Mouse (Mus musculus) embryo, embryonic 9.5 days (tissue): Measurements from ENCODE around the gene Pds5a.

Source experiments
- DNase-seq: peaks from one replicate; pipeline ENCODE4 v3.0.0-alpha.2; 2017; ENCODE audit errors: extremely low spot score

Gene Pds5a

DNA sequence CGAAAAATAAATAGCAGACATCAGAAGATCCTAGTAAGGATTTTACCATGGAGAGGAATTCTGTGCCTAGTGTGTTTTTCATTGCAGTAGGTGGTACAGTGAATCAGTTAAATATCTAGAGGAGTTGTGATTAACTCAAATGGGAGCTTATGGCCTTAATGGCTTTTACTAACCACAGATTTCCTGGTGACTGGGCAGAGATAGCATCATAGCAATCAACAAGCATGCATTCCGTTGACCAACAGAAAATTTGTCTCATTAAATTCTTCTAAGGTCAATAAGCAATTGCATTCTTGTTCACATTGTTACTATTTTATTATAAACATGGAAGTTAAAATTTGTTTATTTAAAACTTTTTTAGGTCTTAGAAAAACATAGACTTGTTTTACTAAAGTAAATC, 132.6 kb downstream of the Pds5a start:
- no peak for DNase-seq

DNA sequence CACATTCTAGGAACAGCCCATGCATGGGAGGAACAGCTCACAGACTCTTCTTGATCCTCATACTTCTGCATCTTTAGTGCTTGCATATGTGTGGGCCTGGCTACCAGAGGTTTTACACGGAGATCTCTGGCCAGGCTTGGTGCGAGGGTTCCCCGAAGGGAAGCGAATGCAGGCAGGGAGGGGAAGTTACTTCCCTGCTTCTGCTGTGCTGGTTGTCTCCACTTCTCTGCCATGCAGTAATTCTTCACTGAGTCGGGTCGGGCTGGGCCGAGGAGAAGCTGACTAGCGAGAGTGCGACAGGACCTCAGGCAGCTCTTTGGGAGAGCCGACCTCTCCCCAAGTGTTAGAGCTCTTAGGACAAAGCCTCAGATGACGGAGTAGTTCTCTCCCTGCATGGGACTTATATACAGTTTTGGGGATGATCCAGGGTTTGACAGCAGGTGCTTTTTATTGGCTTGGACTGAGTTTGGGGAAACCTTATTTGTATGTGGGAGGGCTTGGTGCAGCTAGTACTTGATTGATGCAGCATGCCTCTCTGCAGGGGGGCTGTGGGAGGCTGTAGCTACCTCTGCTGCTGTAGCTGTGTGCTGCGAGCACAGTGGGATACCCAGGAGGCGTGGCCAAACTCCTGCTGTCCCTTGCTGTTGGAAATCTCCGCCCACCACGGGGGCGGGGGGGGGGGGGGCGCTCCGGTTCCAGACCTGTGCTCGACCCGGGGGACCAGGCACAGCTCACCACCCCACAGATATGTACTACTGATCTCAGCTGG, 136.8 kb downstream of the Pds5a start:
- DNase-seq = no peak

DNA sequence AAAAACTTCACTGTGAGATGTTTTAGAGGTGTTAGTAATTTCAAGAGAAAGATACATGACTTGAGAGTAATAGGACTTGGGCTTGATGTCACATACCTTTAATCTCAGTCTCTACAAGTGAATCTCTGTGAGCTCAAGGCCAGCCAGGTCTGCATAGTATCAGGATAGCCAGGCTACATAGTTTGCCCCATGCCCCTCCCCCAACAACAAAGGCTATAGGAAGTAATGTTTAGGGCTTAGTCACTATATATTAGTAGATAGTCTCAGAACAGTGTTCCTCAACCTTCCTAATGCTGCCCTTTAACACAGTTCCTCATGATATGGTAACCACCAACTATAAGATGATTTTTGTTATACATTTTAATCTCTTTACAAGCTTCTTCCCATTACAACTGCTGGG, 141.0 kb downstream of the Pds5a start:
- no peak for DNase-seq
